Mouse (Mus musculus) layer of hippocampus, adult 9-10 months (tissue): ENCODE measurements around the gene Gm3854.

Source experiments
- DNase-seq: peaks from one replicate; pipeline ENCODE4 v3.0.0; 2022; ENCODE audit warnings: low spot score

Gm3854 gene

DNA sequence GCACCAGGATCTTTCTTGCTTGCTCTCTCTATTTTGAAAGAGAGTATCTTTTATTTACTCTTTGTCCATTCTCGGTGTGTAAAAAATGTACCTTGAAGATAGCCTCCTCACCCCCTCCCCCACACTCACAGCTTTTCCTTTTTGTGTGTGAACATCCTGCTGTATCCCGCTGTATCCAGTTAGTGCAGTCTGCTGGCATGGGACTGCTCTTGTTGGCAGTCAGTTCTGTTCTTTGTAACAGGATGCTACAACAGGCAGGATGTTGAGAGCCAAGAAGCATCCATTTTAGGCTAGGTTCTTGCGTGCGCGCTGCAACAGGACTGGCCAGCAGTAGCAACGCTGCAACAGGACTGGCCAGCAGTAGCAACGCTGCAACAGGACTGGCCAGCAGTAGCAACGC lies 43.4 kb downstream of the Gm3854 start:
- DNase-seq, result no peak

DNA sequence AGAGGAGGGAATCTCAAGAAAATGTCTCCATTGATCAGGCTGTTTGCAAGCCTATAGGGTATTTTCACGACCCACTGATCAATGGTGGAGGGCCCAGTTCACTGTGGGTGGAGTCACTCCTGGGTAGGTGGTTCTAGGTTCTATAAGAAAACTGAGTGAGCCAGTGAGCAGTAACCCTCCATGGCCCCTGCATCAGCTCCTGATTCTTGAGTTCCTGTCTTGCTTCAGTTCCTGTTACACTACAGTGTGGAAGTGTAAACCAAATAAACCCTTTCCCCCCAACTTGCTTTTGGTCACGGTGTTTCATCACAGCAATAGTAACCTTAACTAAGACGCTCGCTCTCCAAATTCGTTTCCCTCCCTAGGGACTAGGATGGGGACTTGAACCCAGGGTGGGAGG lies 45.4 kb downstream of the Gm3854 start:
- DNase-seq, result no peak

DNA sequence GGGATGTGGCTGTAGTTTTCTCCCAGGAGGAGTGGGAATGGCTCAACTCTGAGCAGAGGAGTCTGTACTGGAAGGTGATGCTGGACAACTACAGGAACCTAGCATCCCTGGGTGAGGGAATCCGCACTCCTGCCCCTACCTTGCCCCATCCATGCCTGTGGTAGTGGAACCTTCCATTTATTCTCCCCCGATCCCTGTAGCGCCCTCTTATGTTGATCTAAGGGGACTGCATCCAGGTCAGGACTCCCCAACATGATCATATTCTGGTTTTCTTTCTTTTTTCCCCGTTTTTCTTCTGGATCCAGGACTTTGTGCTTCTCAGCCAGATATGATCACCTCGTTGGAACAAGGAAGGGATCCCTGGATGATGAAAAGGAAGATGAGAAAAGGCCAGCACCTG lies 45.9 kb downstream of the Gm3854 start:
- no peak for DNase-seq

DNA sequence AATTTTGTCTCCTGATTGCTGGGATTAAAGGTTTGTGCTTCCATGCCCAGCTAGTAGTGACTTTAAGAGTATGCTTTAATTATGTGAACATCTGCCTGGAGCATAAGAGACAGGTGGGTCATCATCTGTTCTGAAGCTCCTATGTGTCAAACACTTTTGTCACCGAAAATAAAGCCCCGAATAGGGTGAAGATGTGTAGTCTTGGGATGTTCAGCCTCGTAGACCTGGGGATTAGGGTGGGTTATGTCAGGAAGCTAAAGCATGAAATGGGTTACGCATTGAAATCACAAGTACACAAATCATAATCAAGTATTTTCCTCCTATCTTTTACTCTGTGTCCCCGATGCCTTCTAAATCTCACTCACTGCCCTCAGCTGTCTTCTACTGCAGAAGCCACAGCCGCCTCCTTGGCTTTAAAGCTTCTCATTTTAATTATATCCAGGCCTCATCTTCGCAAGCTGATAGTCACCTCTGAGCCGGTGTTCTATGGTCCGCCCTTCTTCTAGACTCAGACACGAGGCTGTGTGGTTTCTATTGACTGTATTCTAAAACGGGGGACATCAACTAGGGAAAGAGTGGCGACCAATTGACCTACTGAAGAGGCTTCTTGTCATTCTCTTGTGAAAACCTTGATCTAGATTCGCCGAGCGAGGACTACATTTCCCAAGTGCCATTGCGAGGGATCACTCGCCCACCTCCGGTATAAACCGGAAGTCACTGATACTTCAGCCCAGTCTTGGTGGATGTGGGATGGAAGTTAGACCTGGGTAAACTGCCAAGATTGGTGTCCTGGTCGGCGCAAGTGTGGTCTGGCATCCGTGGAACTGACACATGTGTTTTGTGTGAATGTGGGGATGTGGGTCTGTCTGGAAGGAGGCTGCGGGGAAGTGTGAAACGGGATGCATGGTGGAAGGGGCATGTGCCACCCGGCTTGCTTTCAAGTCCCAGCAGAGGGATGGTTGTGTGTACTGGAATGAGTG lies 54.7 kb downstream of the Gm3854 start, which contains the start of gene Smim17:
Smim17 (plus strand) TSS at position 720 of the 980 bp plus-strand sequence.
- peak; percentile 70 for DNase-seq
